19 mouse cellular contexts compared by ENCODE assay signal in genomic region chr15:10690973-10691372, GRCm38 (mm10). TPM values are rescaled to one million over a fixed set of nuclear protein-coding genes. Genes with fewer than 3 reads are reported as not detected.
DNase-seq lines count a peak whose midpoint lies in the region; ATAC-seq and TF ChIP-seq lines count a peak whose summit lies in the region.
"Had no signal": no experiment of that assay in that cellular context is flagged by ENCODE, and none has a peak within 500 bp of the region (broad histone marks: within the 10 kb centered on the region; RNA-seq: fewer than 3 reads in every experiment).

No protein-coding gene starts in this region.

- no peak for DNase-seq in kidney, adult 18-20 months
- no peak for DNase-seq in liver, embryonic 14.5 days (ENCODE audit: low read depth in 3 of 3, low spot score in 3 of 3)
- no peak for DNase-seq in left cerebral cortex, postnatal 4 days
- no peak for DNase-seq in gastrocnemius, postnatal 25 days
- DNase-seq in left cerebral cortex, adult 18-20 months (ENCODE audit: low spot score in 2 of 2) = no peak
- DNase-seq: adrenal gland, postnatal 36 days; cerebellum, adult 9-10 months; kidney, adult 11 months; kidney, postnatal 14 days; midbrain, embryonic 14.5 days had no signal

- intact Hi-C loops in left cerebral cortex, postnatal 4 days (cut with DNase I) = no loop called here

- H3K4me2 ChIP-seq in kidney, embryonic 15.5 days = no peak overlapping the region
- no peak overlapping the region for H3K4me2 ChIP-seq in embryonic facial prominence, embryonic 15.5 days (replicated peaks)
- peak overlapping the region; percentile 18 for H3K4me2 ChIP-seq in liver, embryonic 14.5 days (ENCODE audit: low read depth)
- H3K4me2 ChIP-seq: neural tube, embryonic 15.5 days had no signal

- H3K9me3 ChIP-seq in kidney, embryonic 15.5 days (replicated peaks) = no peaks in the 10 kb centered on the region
- H3K9me3 ChIP-seq in E14TG2a.4 (ENCODE audit: low read length) = no peaks in the 10 kb centered on the region
- H3K9me3 ChIP-seq in embryonic facial prominence, embryonic 15.5 days (replicated peaks) = no peaks in the 10 kb centered on the region
- no peaks in the 10 kb centered on the region for H3K9me3 ChIP-seq in liver, embryonic 14.5 days (ENCODE audit: control insufficient read depth, low read length)
- H3K9me3 ChIP-seq: hindbrain, embryonic 10.5 days; neural tube, embryonic 15.5 days had no signal

- peaks cover 31% of the 10 kb centered on the region for H3K36me3 ChIP-seq in kidney, embryonic 15.5 days
- H3K36me3 ChIP-seq in E14TG2a.4 (ENCODE audit: insufficient read depth, low read length) = peaks cover 26% of the 10 kb centered on the region; the same call in 1 of the 2 replicates
- peaks cover 8% of the 10 kb centered on the region; the same call in 1 of the 2 replicates for H3K36me3 ChIP-seq in embryonic facial prominence, embryonic 15.5 days
- H3K36me3 ChIP-seq in liver, embryonic 14.5 days (replicated peaks; ENCODE audit: control insufficient read depth, insufficient read depth, low read depth) = no peaks in the 10 kb centered on the region
- H3K36me3 ChIP-seq: neural tube, embryonic 15.5 days had no signal

- no peaks in the 10 kb centered on the region for H3K27me3 ChIP-seq in kidney, embryonic 15.5 days
- H3K27me3 ChIP-seq in E14TG2a.4 (ENCODE audit: insufficient read depth, low read length) = no peaks in the 10 kb centered on the region
- H3K27me3 ChIP-seq in embryonic facial prominence, embryonic 15.5 days = no peaks in the 10 kb centered on the region
- H3K27me3 ChIP-seq in liver, embryonic 14.5 days (ENCODE audit: control insufficient read depth, insufficient read depth, low read length) = no peaks in the 10 kb centered on the region
- H3K27me3 ChIP-seq: CH12.LX; neural tube, embryonic 15.5 days had no signal

- ATAC-seq in kidney, embryonic 15.5 days (replicated peaks; ENCODE audit: low FRiP score) = no peak
- no peak for ATAC-seq in embryonic facial prominence, embryonic 15.5 days (ENCODE audit: insufficient number of reproducible peaks, low FRiP score, low TSS enrichment, low read depth)
- no peak for ATAC-seq in liver, embryonic 14.5 days (ENCODE audit: insufficient read depth)

- peaks cover 60% of the 10 kb centered on the region for H3K4me1 ChIP-seq in kidney, embryonic 15.5 days
- peaks cover 97% of the 10 kb centered on the region for H3K4me1 ChIP-seq in E14TG2a.4 (replicated peaks; ENCODE audit: low read depth, low read length)
- H3K4me1 ChIP-seq in embryonic facial prominence, embryonic 15.5 days = peaks cover 59% of the 10 kb centered on the region
- H3K4me1 ChIP-seq in liver, embryonic 14.5 days (replicated peaks; ENCODE audit: control insufficient read depth in 2 of 2, insufficient read depth in 2 of 2, low read length in 1 of 2) = peaks cover 0 to 15% of the 10 kb centered on the region in 2 experiments; a peak in 2 of 4 replicates

- peak overlapping the region; percentile 10; the same call in 1 of the 2 replicates for H3K27ac ChIP-seq in kidney, embryonic 15.5 days
- 0 out of 2 replicates have a peak overlapping the region, but pooled peaks have one; percentile 51 for H3K27ac ChIP-seq in embryonic facial prominence, embryonic 15.5 days (replicated peaks)
- 0 out of 2 replicates have a peak overlapping the region, but pooled peaks have one; percentile 22 for H3K27ac ChIP-seq in liver, embryonic 14.5 days
- H3K27ac ChIP-seq: hindbrain, embryonic 10.5 days; left cerebral cortex, adult 2 months; neural tube, embryonic 15.5 days had no signal

- no peak for TF ChIP-seq EP300 in liver, embryonic 14.5 days (IDR thresholded peaks at IDR 0.05; ENCODE audit: low read depth)

- 74% methylated on average over 5 of the region's 5 CpGs for WGBS in kidney, embryonic 15.5 days
- 59% methylated on average over 5 of the region's 5 CpGs for WGBS in embryonic facial prominence, embryonic 15.5 days
- 63% methylated on average over 5 of the region's 5 CpGs for WGBS in liver, embryonic 14.5 days (ENCODE audit: insufficient replicate concordance)

- H3K4me3 ChIP-seq in kidney, embryonic 15.5 days (replicated peaks) = no peak overlapping the region
- peak overlapping the region; percentile 55 for H3K4me3 ChIP-seq in E14TG2a.4 (replicated peaks; ENCODE audit: low read length)
- no peak overlapping the region for H3K4me3 ChIP-seq in embryonic facial prominence, embryonic 15.5 days (replicated peaks)
- no peak overlapping the region for H3K4me3 ChIP-seq in liver, embryonic 14.5 days (ENCODE audit: insufficient read depth in 1 of 2, low read depth in 2 of 2, low read length in 2 of 2)
- H3K4me3 ChIP-seq: erythroblast, embryonic 14.5 days; hindbrain, embryonic 10.5 days; left cerebral cortex, adult 2 months; myocyte; neural tube, embryonic 15.5 days had no signal

- H3K9ac ChIP-seq in kidney, embryonic 15.5 days = no peak overlapping the region
- no peak overlapping the region for H3K9ac ChIP-seq in embryonic facial prominence, embryonic 15.5 days
- H3K9ac ChIP-seq in liver, embryonic 14.5 days (replicated peaks) = no peak overlapping the region
- H3K9ac ChIP-seq: neural tube, embryonic 15.5 days had no signal

- no peak for TF ChIP-seq CTCF in E14TG2a.4 (conservative IDR thresholded peaks at IDR 0.05; ENCODE audit: low read length)
- no peak for TF ChIP-seq CTCF in liver, embryonic 14.5 days (IDR thresholded peaks at IDR 0.05; ENCODE audit: low read depth)

RNA-seq across cellular contexts. Expression of gene Rai14, which starts 23.5 kb away (rescaled TPM):
- polyA plus RNA-seq in kidney, embryonic 15.5 days (2015; fragmentation: Nextera tagmentation; extraction: Ambion mirVana) = 66.4 and 67.8 TPM in 2 replicates
- polyA plus RNA-seq in embryonic facial prominence, embryonic 15.5 days (2015; fragmentation: Nextera tagmentation; extraction: Ambion mirVana) = 54.7 and 59.5 TPM in 2 replicates
- polyA plus RNA-seq in liver, embryonic 14.5 days (2012; rRNA removed) = 2.0 and 2.9 TPM in 2 replicates
- 3.5 and 3.7 TPM in 2 replicates for polyA plus RNA-seq in liver, embryonic 14.5 days (2014; fragmentation: Nextera tagmentation; extraction: Ambion mirVana)
- 10 to 100 TPM; 16.6 to 19.4 TPM for total RNA-seq in left cerebral cortex, postnatal 4 days (2021)
- total RNA-seq in gastrocnemius, postnatal 25 days (2021) = 1 to 10 TPM; 2.6 to 3.5 TPM
- 10 to 100 TPM in 1 of 2 experiments, 1 to 10 TPM in 1; 7.3 to 11.1 TPM for total RNA-seq in left cerebral cortex, adult 18-20 months (2021)
- polyA plus RNA-seq: erythroblast, embryonic 14.5 days had no signal
